Mouse (Mus musculus) hindbrain, embryonic 10.5 days (tissue): ENCODE measurements at regions not wholly inside any gene's neighbourhood (a gene's known extent, or its start where the extent isn't known, plus 50 kb on each side); places are given as distances from the start of the nearest gene placed in this dataset.

Experiments used
- DNase-seq: peaks from one replicate; pipeline ENCODE4 v3.0.0-alpha.2; 2017; ENCODE audit warnings: low spot score
- H3K27ac ChIP-seq: fragments of 300-500 bp; sonication (generic); 2 replicates; pipeline ENCODE4 v1.5.1; 2016; ENCODE audit warnings: mild to moderate bottlenecking, moderate library complexity
- H3K27me3 ChIP-seq: fragments of 300-500 bp; sonication (generic); 2 replicates; pipeline ENCODE4 v1.6.1; 2016; ENCODE audit warnings: mild to moderate bottlenecking; ENCODE audit not compliant: poor library complexity, insufficient read depth, severe bottlenecking
- H3K36me3 ChIP-seq: fragments of 300-500 bp; sonication (generic); 2 replicates; pipeline ENCODE4 v1.6.1; 2016; ENCODE audit warnings: mild to moderate bottlenecking, moderate library complexity
- H3K4me1 ChIP-seq: fragments of 300-500 bp; sonication (generic); replicated peaks from 2 replicates; pipeline ENCODE4 v1.6.1; 2016; ENCODE audit warnings: mild to moderate bottlenecking
- H3K4me3 ChIP-seq: fragments of 300-500 bp; sonication (generic); 2 replicates; pipeline ENCODE4 v1.5.1; 2016; ENCODE audit warnings: mild to moderate bottlenecking, moderate library complexity
- H3K9me3 ChIP-seq: fragments of 300-500 bp; sonication (generic); 2 replicates; pipeline ENCODE4 v1.6.1; 2016; ENCODE audit warnings: mild to moderate bottlenecking, moderate library complexity
- WGBS: fragments of 180-500 bp; shearing (Covaris S2); methylation state at CpG from one replicate; pipeline ENCODE4 v1.1.7; 2016; 5-methylcytosine and 5-hydroxymethylcytosine counted together

DNA sequence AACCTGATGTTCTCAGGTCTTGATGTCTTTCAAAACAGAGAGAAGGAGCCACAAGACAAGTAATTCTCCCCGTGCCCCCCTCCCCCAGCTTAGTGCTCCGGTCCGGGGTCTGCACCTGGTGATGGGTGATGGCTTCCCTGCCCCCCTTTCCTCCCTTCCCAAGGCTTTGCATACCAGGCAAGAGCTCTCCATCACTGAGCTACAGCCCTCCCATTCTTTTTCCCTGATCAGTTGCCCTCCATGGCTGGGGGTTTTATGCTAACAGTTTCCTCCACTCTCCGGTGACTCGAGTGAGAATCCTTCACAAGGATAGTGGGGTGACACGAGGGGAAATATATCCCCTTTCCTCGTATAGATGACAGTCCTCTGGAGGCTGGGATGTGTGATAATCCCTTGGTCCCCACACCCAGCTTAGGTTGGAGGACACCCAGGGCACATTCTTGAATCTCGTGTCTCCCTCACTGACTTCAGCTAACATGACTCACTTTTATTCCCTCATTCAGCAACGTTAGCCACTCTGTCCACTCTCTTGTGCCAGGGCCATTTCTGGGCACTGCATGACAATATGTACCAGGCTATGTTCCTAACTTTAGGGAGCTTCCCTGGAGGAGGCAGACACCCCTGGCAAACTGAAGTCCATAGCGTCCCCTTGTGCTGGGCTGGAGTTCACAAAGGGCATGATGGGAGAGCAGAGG lies 61.9 kb upstream of the Ampd3 start:
- WGBS = 87% methylated on average over 10 of the region's 10 CpGs
- Histone ChIP-seq H3K27ac (no peak overlapping the region), H3K27me3 (no peaks in the 10 kb centered on the region), H3K4me1 (0 out of 2 replicates have a peak, but pooled peaks cover 4% of the 10 kb centered on the region), H3K36me3 (no peaks in the 10 kb centered on the region), H3K9me3 (0 out of 2 replicates have a peak, but pooled peaks cover 2% of the 10 kb centered on the region), H3K4me3 (no peak overlapping the region)
- no peak for DNase-seq

- Histone ChIP-seq H3K9me3 (0 out of 2 replicates have a peak, but pooled peaks cover 4% of the 10 kb centered on the region), H3K4me1 (0 out of 2 replicates have a peak, but pooled peaks cover 4% of the 10 kb centered on the region), H3K27me3 (no peaks in the 10 kb centered on the region), H3K4me3 (no peak overlapping the region), H3K27ac (no peak overlapping the region), H3K36me3 (no peaks in the 10 kb centered on the region)
- WGBS = 73% methylated on average over 10 of the region's 10 CpGs
- no peak for DNase-seq
Observed at GRCm38 (mm10) chr7:110706696-110707087, 61.3 kb upstream of the Ampd3 start.

GRCm38 (mm10) chr7:110708116-110708515 lies 59.9 kb upstream of the Ampd3 start:
- no peak overlapping the region for H3K4me3 ChIP-seq
- WGBS = 86% methylated on average over 9 of the region's 9 CpGs
- 0 out of 2 replicates have a peak, but pooled peaks cover 4% of the 10 kb centered on the region for H3K4me1 ChIP-seq
- no peak for DNase-seq
- no peak overlapping the region for H3K27ac ChIP-seq
- H3K27me3 ChIP-seq = no peaks in the 10 kb centered on the region
- H3K36me3 ChIP-seq = no peaks in the 10 kb centered on the region
- 0 out of 2 replicates have a peak, but pooled peaks cover 4% of the 10 kb centered on the region for H3K9me3 ChIP-seq

DNA sequence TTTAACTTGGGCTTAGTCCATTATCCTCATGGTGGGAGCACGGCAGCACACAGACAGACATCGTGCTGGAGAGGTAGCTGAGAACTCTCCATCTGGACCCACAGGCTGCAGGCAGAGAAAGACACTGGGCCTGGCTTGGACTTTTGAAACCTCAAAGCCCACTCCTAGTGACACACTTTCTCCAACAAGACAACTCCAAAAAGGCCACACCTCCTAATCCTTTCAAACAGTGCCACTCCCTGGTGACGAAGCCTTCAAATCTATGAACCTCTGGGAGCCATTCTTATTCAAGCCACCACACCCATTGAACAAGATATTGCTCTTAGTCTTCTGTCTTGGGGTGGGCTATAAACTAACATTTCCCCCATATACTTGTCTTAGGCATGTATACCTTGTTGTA lies 59.2 kb upstream of the Ampd3 start:
- Histone ChIP-seq H3K9me3 (0 out of 2 replicates have a peak, but pooled peaks cover 4% of the 10 kb centered on the region), H3K27ac (no peak overlapping the region), H3K4me1 (0 out of 2 replicates have a peak, but pooled peaks cover 4% of the 10 kb centered on the region), H3K27me3 (no peaks in the 10 kb centered on the region), H3K4me3 (no peak overlapping the region), H3K36me3 (no peaks in the 10 kb centered on the region)
- DNase-seq = no peak
- 90% methylated on average over 3 of the region's 3 CpGs for WGBS

GRCm38 (mm10) chr7:110709606-110710005 lies 58.4 kb upstream of the Ampd3 start:
- Histone ChIP-seq H3K4me3 (no peak overlapping the region), H3K36me3 (no peaks in the 10 kb centered on the region), H3K4me1 (0 out of 2 replicates have a peak, but pooled peaks cover 4% of the 10 kb centered on the region), H3K27me3 (no peaks in the 10 kb centered on the region), H3K27ac (no peak overlapping the region), H3K9me3 (0 out of 2 replicates have a peak, but pooled peaks cover 4% of the 10 kb centered on the region)
- 90% methylated on average over 6 of the region's 6 CpGs for WGBS
- DNase-seq = no peak

DNA sequence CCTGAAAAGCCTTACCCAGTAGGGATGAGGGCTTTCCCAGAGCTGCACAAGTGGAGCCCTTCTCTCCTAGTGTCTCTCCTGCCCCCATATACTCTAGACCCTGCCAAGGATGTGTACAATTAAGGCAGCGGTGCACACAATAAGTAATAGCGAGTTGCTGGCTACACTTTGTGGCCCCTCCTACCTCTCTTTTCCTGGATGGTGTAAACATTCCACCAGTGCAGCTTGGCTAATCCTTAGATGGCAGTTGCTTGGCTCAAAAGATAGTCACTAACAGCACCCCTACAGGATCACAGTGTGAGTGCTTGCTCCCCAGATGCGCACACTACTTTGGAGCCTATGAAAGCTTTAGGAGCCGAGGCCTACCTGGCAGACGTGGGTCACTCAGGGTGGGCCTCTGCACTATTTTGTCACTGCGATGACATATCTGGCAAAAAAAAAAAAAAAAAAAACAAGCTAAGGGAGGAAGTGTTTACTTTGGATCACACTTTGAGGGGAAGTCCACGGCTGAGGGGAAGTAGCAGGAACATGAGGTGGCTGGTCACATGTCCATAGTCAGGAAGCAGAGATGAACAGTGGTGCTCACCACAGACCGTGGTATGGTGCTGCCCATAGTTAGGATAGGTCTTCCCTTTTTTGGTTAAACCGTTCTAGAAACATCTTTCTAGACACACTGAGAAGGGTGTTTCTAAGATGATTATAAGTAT lies 57.6 kb upstream of the Ampd3 start:
- no peaks in the 10 kb centered on the region for H3K27me3 ChIP-seq
- H3K36me3 ChIP-seq = no peaks in the 10 kb centered on the region
- H3K27ac ChIP-seq = no peak overlapping the region
- no peak overlapping the region for H3K4me3 ChIP-seq
- DNase-seq = no peak
- 88% methylated on average over 9 of the region's 9 CpGs for WGBS
- H3K4me1 ChIP-seq = 0 out of 2 replicates have a peak, but pooled peaks cover 4% of the 10 kb centered on the region
- H3K9me3 ChIP-seq = 0 out of 2 replicates have a peak, but pooled peaks cover 4% of the 10 kb centered on the region

DNA sequence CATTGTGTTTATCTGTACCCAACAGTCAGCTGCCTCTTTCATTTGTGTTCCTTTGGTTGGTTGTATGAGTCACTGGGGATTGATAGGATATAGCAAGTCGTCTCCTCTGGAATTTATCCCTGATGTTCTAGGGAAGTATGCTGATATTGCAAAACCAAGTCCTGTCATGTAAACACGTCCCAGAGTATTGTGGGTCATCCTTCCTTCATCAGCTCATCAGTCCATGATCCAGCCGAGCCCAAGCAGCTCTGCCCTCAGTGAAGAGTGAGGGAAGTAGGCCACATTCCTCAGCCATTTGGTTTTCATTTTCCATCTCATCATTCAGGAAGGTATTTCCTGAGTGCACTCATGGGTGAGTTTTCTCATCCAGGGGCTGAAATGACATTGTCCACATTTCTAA lies 54.3 kb upstream of the Ampd3 start:
- Histone ChIP-seq H3K36me3 (no peaks in the 10 kb centered on the region), H3K4me1 (no peaks in the 10 kb centered on the region), H3K27me3 (no peaks in the 10 kb centered on the region), H3K4me3 (no peak overlapping the region), H3K27ac (no peak overlapping the region), H3K9me3 (0 out of 2 replicates have a peak, but pooled peaks cover 4% of the 10 kb centered on the region)
- WGBS = 69% methylated on average over 3 of the region's 3 CpGs
- DNase-seq = no peak

GRCm38 (mm10) chr7:110715110-110715509 lies 52.9 kb upstream of the Ampd3 start:
- Histone ChIP-seq H3K27ac (no peak overlapping the region), H3K27me3 (no peaks in the 10 kb centered on the region), H3K36me3 (no peaks in the 10 kb centered on the region), H3K9me3 (0 out of 2 replicates have a peak, but pooled peaks cover 4% of the 10 kb centered on the region), H3K4me1 (no peaks in the 10 kb centered on the region), H3K4me3 (no peak overlapping the region)
- 93% methylated on average over 3 of the region's 3 CpGs for WGBS
- DNase-seq = no peak

GRCm38 (mm10) chr7:110715545-110715944 lies 52.5 kb upstream of the Ampd3 start:
- no peaks in the 10 kb centered on the region for H3K36me3 ChIP-seq
- H3K27me3 ChIP-seq = no peaks in the 10 kb centered on the region
- DNase-seq = no peak
- H3K9me3 ChIP-seq = 0 out of 2 replicates have a peak, but pooled peaks cover 4% of the 10 kb centered on the region
- no peak overlapping the region for H3K27ac ChIP-seq
- H3K4me3 ChIP-seq = no peak overlapping the region
- no peaks in the 10 kb centered on the region for H3K4me1 ChIP-seq
- WGBS = 79% methylated on average over 6 of the region's 6 CpGs

- Histone ChIP-seq H3K4me1 (no peaks in the 10 kb centered on the region), H3K4me3 (no peak overlapping the region), H3K27ac (no peak overlapping the region), H3K36me3 (no peaks in the 10 kb centered on the region), H3K27me3 (no peaks in the 10 kb centered on the region), H3K9me3 (no peaks in the 10 kb centered on the region)
- 86% methylated on average over 6 of the region's 6 CpGs for WGBS
- DNase-seq = no peak
Observed at GRCm38 (mm10) chr7:110717104-110717503, 50.9 kb upstream of the Ampd3 start.
